Mouse (Mus musculus): Measurements from ENCODE around the gene 5730409E04Rik. TPM values are rescaled to one million over a fixed set of nuclear protein-coding genes. Genes with fewer than 3 reads are reported as not detected.

The 5730409E04Rik gene
- polyA plus RNA-seq, 1 experiment: 3.1 TPM

GRCm38 (mm10) chr4:126619691-126620330 lies 10.2 kb downstream of the 5730409E04Rik start:
- WGBS: 6% methylated on average over 33 of the region's 33 CpGs
- TF ChIP-seq POLR2A (IDR thresholded peaks at IDR 0.05; ENCODE audit: borderline replicate concordance, control insufficient read depth, low read depth, low read length) (no peak), CTCF (IDR thresholded peaks at IDR 0.05; ENCODE audit: control insufficient read depth, insufficient read depth, low read length) (no peak)
- H3K4me1 ChIP-seq (ENCODE audit: control insufficient read depth, insufficient read depth, low read length): no peaks in the 10 kb centered on the region
- no peak overlapping the region for H3K4me3 ChIP-seq (replicated peaks; ENCODE audit: control insufficient read depth, low read depth, low read length)
- no peak overlapping the region for H3K27ac ChIP-seq (ENCODE audit: control insufficient read depth, insufficient read depth, low read depth, low read length, poor library complexity)

GRCm38 (mm10) chr4:126620349-126620874 lies 10.8 kb downstream of the 5730409E04Rik start:
- TF ChIP-seq POLR2A (IDR thresholded peaks at IDR 0.05; ENCODE audit: borderline replicate concordance, control insufficient read depth, low read depth, low read length): no peak
- TF ChIP-seq CTCF (IDR thresholded peaks at IDR 0.05; ENCODE audit: control insufficient read depth, insufficient read depth, low read length): no peak
- no peak overlapping the region for H3K4me3 ChIP-seq (replicated peaks; ENCODE audit: control insufficient read depth, low read depth, low read length)
- WGBS: 10% methylated on average over 13 of the region's 13 CpGs
- H3K27ac ChIP-seq (ENCODE audit: control insufficient read depth, insufficient read depth, low read depth, low read length, poor library complexity): no peak overlapping the region
- H3K4me1 ChIP-seq (ENCODE audit: control insufficient read depth, insufficient read depth, low read length): no peaks in the 10 kb centered on the region

GRCm38 (mm10) chr4:126627021-126627681 lies 17.5 kb downstream of the 5730409E04Rik start:
- TF ChIP-seq POLR2A (IDR thresholded peaks at IDR 0.05; ENCODE audit: borderline replicate concordance, control insufficient read depth, low read depth, low read length): no peak
- no peak for TF ChIP-seq CTCF (IDR thresholded peaks at IDR 0.05; ENCODE audit: control insufficient read depth, insufficient read depth, low read length)
- H3K4me3 ChIP-seq (replicated peaks; ENCODE audit: control insufficient read depth, low read depth, low read length): no peak overlapping the region
- 15% methylated on average over 23 of the region's 23 CpGs for WGBS
- H3K27ac ChIP-seq (ENCODE audit: control insufficient read depth, insufficient read depth, low read depth, low read length, poor library complexity): no peak overlapping the region
- H3K4me1 ChIP-seq (ENCODE audit: control insufficient read depth, insufficient read depth, low read length): no peaks in the 10 kb centered on the region

- TF ChIP-seq POLR2A (IDR thresholded peaks at IDR 0.05; ENCODE audit: borderline replicate concordance, control insufficient read depth, low read depth, low read length): no peak
- TF ChIP-seq CTCF (IDR thresholded peaks at IDR 0.05; ENCODE audit: control insufficient read depth, insufficient read depth, low read length): no peak
- Histone ChIP-seq H3K27ac (ENCODE audit: control insufficient read depth, insufficient read depth, low read depth, low read length, poor library complexity) (no peak overlapping the region), H3K4me1 (ENCODE audit: control insufficient read depth, insufficient read depth, low read length) (no peaks in the 10 kb centered on the region), H3K4me3 (replicated peaks; ENCODE audit: control insufficient read depth, low read depth, low read length) (no peak overlapping the region)
- 40% methylated on average over 2 of the region's 2 CpGs for WGBS
Observed at GRCm38 (mm10) chr4:126631922-126632321, 22.3 kb downstream of the 5730409E04Rik start.

GRCm38 (mm10) chr4:126632668-126633067 lies 23.1 kb downstream of the 5730409E04Rik start:
- 49% methylated on average over 3 of the region's 3 CpGs for WGBS
- H3K4me1 ChIP-seq (ENCODE audit: control insufficient read depth, insufficient read depth, low read length): no peaks in the 10 kb centered on the region
- no peak for TF ChIP-seq POLR2A (IDR thresholded peaks at IDR 0.05; ENCODE audit: borderline replicate concordance, control insufficient read depth, low read depth, low read length)
- TF ChIP-seq CTCF (IDR thresholded peaks at IDR 0.05; ENCODE audit: control insufficient read depth, insufficient read depth, low read length): no peak
- no peak overlapping the region for H3K4me3 ChIP-seq (replicated peaks; ENCODE audit: control insufficient read depth, low read depth, low read length)
- H3K27ac ChIP-seq (ENCODE audit: control insufficient read depth, insufficient read depth, low read depth, low read length, poor library complexity): no peak overlapping the region

GRCm38 (mm10) chr4:126636330-126636729 lies 26.7 kb downstream of the 5730409E04Rik start:
- 38% methylated on average over 11 of the region's 11 CpGs for WGBS
- no peak for TF ChIP-seq CTCF (IDR thresholded peaks at IDR 0.05; ENCODE audit: control insufficient read depth, insufficient read depth, low read length)
- Histone ChIP-seq H3K4me1 (ENCODE audit: control insufficient read depth, insufficient read depth, low read length) (no peaks in the 10 kb centered on the region), H3K27ac (ENCODE audit: control insufficient read depth, insufficient read depth, low read depth, low read length, poor library complexity) (no peak overlapping the region), H3K4me3 (replicated peaks; ENCODE audit: control insufficient read depth, low read depth, low read length) (no peak overlapping the region)

- H3K4me1 ChIP-seq (ENCODE audit: control insufficient read depth, insufficient read depth, low read length): no peaks in the 10 kb centered on the region
- 65% methylated on average over 4 of the region's 4 CpGs for WGBS
- H3K4me3 ChIP-seq (replicated peaks; ENCODE audit: control insufficient read depth, low read depth, low read length): no peak overlapping the region
- TF ChIP-seq POLR2A (IDR thresholded peaks at IDR 0.05; ENCODE audit: borderline replicate concordance, control insufficient read depth, low read depth, low read length): no peak
- no peak for TF ChIP-seq CTCF (IDR thresholded peaks at IDR 0.05; ENCODE audit: control insufficient read depth, insufficient read depth, low read length)
- no peak overlapping the region for H3K27ac ChIP-seq (ENCODE audit: control insufficient read depth, insufficient read depth, low read depth, low read length, poor library complexity)
Observed at GRCm38 (mm10) chr4:126637446-126637845, 27.8 kb downstream of the 5730409E04Rik start.

GRCm38 (mm10) chr4:126639339-126639738 lies 29.7 kb downstream of the 5730409E04Rik start:
- no peak for TF ChIP-seq CTCF (IDR thresholded peaks at IDR 0.05; ENCODE audit: control insufficient read depth, insufficient read depth, low read length)
- TF ChIP-seq POLR2A (IDR thresholded peaks at IDR 0.05; ENCODE audit: borderline replicate concordance, control insufficient read depth, low read depth, low read length): no peak
- H3K4me1 ChIP-seq (ENCODE audit: control insufficient read depth, insufficient read depth, low read length): no peaks in the 10 kb centered on the region
- no peak overlapping the region for H3K4me3 ChIP-seq (replicated peaks; ENCODE audit: control insufficient read depth, low read depth, low read length)
- H3K27ac ChIP-seq (ENCODE audit: control insufficient read depth, insufficient read depth, low read depth, low read length, poor library complexity): no peak overlapping the region
- 61% methylated on average over 7 of the region's 7 CpGs for WGBS
